Mouse (Mus musculus): ENCODE data around the gene Sstr5. TPM values are rescaled to one million over a fixed set of nuclear protein-coding genes. Genes with fewer than 3 reads are reported as not detected.

Sstr5 gene
- total RNA-seq, 2 experiments from 2014 or later: 0.15 to 0.47 TPM

Other genes with a start within 250 kb of the Sstr5 start
- gene Baiap3, start 240.9 kb downstream of the Sstr5 start, total RNA-seq (2021): 1 to 10 TPM; 5.8 to 7.8 TPM
- gene Ube2i, start 222.7 kb downstream of the Sstr5 start, total RNA-seq (2021): 100 to 1,000 TPM; 243 to 245 TPM
- not detected for gene Prss34, start 198.9 kb downstream of the Sstr5 start, total RNA-seq (2021)
- gene Prss28, start 188.6 kb downstream of the Sstr5 start, total RNA-seq (2021): not detected
- not detected for gene Prss29, start 178.6 kb downstream of the Sstr5 start, total RNA-seq (2021)
- not detected for gene Tpsab1, start 151.7 kb downstream of the Sstr5 start, total RNA-seq (2021)
- gene Tpsb2, start 131.0 kb downstream of the Sstr5 start, total RNA-seq (2021): under 1 TPM in 1 of 2 experiments, not detected in 1; 0.30 TPM
- gene Tpsg1, start 128.0 kb downstream of the Sstr5 start, total RNA-seq (2021): not detected
- gene Cacna1h, start 63.5 kb downstream of the Sstr5 start, total RNA-seq (2021): 100 to 1,000 TPM; 101 to 115 TPM
- gene Tekt4, start 42.7 kb downstream of the Sstr5 start, total RNA-seq (2021): 1 to 10 TPM; 2.1 TPM
- gene Sox8, start 73.4 kb upstream of the Sstr5 start, total RNA-seq (2021): 10 to 100 TPM; 55.6 to 60.1 TPM
- 10 to 100 TPM; 24.9 to 25.6 TPM for gene Lmf1, start 81.8 kb upstream of the Sstr5 start, total RNA-seq (2021)
- 100 to 1,000 TPM; 130 to 131 TPM for gene Gng13, start 219.9 kb upstream of the Sstr5 start, total RNA-seq (2021)
- 1 to 10 TPM; 1.5 to 1.8 TPM for gene Chtf18, start 230.1 kb upstream of the Sstr5 start, total RNA-seq (2021)
- 10 to 100 TPM; 63.5 to 64.1 TPM for gene Rpusd1, start 230.4 kb upstream of the Sstr5 start, total RNA-seq (2021)
- under 1 TPM in 1 of 2 experiments, not detected in 1; 0.13 TPM for gene Mslnl, start 238.8 kb upstream of the Sstr5 start, total RNA-seq (2021)

All from layer of hippocampus, adult 18-20 months (tissue).